Mouse (Mus musculus): ENCODE measurements at regions not wholly inside any gene's neighbourhood (a gene's known extent, or its start where the extent isn't known, plus 50 kb on each side); places are given as distances from the start of the nearest gene placed in this dataset.

DNA sequence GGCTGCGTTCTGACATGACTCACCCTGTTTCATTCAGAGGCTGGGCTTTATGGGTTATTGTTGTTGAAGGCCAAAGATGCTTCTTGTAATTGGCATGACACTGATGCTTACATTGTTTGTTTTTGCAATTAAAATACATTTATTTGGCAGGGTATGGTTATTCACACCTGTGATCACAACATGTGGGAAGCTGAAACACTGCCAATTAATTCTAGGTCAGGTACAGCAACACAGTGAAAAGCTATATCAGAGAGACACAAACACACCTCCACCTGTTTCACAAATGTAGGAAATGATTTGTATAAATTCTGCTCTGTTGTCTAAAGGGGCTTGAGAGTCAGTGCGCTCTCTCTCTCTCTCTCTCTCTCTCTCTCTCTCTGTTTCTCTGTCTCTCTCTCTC is 431.2 kb downstream of the Bckdhb start:
- 95% methylated on average over 2 of the region's 2 CpGs for WGBS
- ATAC-seq (replicated peaks; ENCODE audit: insufficient number of reproducible peaks, low FRiP score, low TSS enrichment, low read depth): no peak
- Histone ChIP-seq H3K9me3 (replicated peaks; ENCODE audit: control insufficient read depth, low read length) (no peaks in the 10 kb centered on the region), H3K4me2 (ENCODE audit: low read depth, low read length) (no peak overlapping the region), H3K27me3 (ENCODE audit: control insufficient read depth, insufficient read depth, low read length) (no peaks in the 10 kb centered on the region), H3K36me3 (replicated peaks; ENCODE audit: control insufficient read depth, insufficient read depth, low read depth, low read length) (no peaks in the 10 kb centered on the region), H3K4me3 (ENCODE audit: low read depth, low read length) (no peak overlapping the region), H3K4me1 (ENCODE audit: control insufficient read depth, insufficient read depth, low read length) (no peaks in the 10 kb centered on the region), H3K27ac (replicated peaks; ENCODE audit: low read depth, low read length) (no peak overlapping the region), H3K9ac (replicated peaks; ENCODE audit: low read length) (no peak overlapping the region)
- DNase-seq (ENCODE audit: low spot score): no peak

DNA sequence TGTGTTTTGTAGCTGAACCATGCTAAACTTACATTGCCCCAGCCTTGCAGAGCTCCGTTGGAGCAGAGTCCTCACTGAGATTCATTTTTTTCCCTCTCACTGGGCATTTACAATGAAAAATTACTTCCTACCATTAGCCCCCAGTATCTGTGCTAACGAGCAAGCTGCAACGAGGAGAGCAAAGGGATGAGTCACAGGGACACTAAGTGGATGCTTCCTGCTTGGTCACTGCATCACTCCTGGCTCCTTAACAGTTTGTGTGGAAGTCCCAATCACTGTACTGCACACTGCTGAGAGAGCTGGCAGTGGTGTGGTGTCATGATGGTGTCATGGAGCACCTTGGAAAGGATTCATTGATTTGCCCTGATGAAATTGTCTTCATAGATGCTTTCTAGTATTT is 434.9 kb downstream of the Bckdhb start:
- WGBS: 49% methylated on average over 3 of the region's 3 CpGs
- H3K4me3 ChIP-seq (ENCODE audit: low read depth, low read length): no peak overlapping the region
- DNase-seq (ENCODE audit: low spot score) (no peak), ATAC-seq (replicated peaks; ENCODE audit: insufficient number of reproducible peaks, low FRiP score, low TSS enrichment, low read depth) (no peak)
- no peak overlapping the region for H3K9ac ChIP-seq (replicated peaks; ENCODE audit: low read length)
- H3K9me3 ChIP-seq (replicated peaks; ENCODE audit: control insufficient read depth, low read length): no peaks in the 10 kb centered on the region
- no peak overlapping the region for H3K4me2 ChIP-seq (ENCODE audit: low read depth, low read length)
- H3K4me1 ChIP-seq (ENCODE audit: control insufficient read depth, insufficient read depth, low read length): no peaks in the 10 kb centered on the region
- no peaks in the 10 kb centered on the region for H3K36me3 ChIP-seq (replicated peaks; ENCODE audit: control insufficient read depth, insufficient read depth, low read depth, low read length)
- no peak overlapping the region for H3K27ac ChIP-seq (replicated peaks; ENCODE audit: low read depth, low read length)
- H3K27me3 ChIP-seq (ENCODE audit: control insufficient read depth, insufficient read depth, low read length): no peaks in the 10 kb centered on the region

DNA sequence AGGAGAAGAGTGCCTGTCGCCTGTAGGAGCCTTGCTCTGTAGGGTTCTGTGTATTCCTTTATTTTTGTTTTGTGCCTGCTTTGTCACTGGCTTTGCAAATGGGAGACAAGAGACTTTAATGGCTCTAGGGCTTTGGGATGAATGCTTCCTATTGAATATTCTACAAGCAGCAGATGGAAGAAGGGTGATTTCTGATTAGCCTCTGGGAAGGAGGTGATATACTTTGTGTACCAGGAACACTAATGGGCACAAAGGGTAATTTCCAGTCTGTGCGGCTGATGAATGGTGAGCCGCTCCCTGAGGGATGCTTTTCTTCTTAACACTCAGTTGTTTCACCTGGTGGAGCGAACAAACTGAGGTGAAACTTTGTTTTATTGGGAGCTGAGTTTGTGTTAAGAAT is 435.5 kb downstream of the Bckdhb start:
- H3K4me3 ChIP-seq (ENCODE audit: low read depth, low read length): no peak overlapping the region
- DNase-seq (ENCODE audit: low spot score) (no peak), ATAC-seq (replicated peaks; ENCODE audit: insufficient number of reproducible peaks, low FRiP score, low TSS enrichment, low read depth) (no peak)
- no peaks in the 10 kb centered on the region for H3K36me3 ChIP-seq (replicated peaks; ENCODE audit: control insufficient read depth, insufficient read depth, low read depth, low read length)
- no peak overlapping the region for H3K9ac ChIP-seq (replicated peaks; ENCODE audit: low read length)
- H3K27me3 ChIP-seq (ENCODE audit: control insufficient read depth, insufficient read depth, low read length): no peaks in the 10 kb centered on the region
- H3K4me1 ChIP-seq (ENCODE audit: control insufficient read depth, insufficient read depth, low read length): no peaks in the 10 kb centered on the region
- H3K4me2 ChIP-seq (ENCODE audit: low read depth, low read length): no peak overlapping the region
- WGBS: 71% methylated on average over 4 of the region's 4 CpGs
- no peak overlapping the region for H3K27ac ChIP-seq (replicated peaks; ENCODE audit: low read depth, low read length)
- no peaks in the 10 kb centered on the region for H3K9me3 ChIP-seq (replicated peaks; ENCODE audit: control insufficient read depth, low read length)

DNA sequence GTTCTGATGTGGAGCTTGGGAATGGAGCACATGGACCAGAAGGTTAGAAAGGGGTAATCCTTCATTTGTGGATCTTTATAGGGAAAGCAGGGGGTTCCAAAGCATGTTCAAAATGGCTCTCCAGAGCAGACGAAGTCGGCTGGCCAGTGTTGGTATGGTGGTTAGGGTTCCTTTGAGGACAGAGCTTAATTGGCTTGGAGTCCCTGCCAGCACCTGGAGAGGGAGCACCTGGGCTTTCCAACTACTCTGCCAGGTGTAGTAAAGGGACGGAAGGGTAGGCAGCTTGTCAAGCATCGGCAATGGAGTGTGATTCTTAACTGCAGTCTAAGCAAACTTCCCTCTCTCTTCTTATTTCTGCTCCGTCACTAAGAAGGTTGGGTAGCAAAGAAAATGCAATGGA is 438.5 kb downstream of the Bckdhb start:
- H3K27me3 ChIP-seq (ENCODE audit: control insufficient read depth, insufficient read depth, low read length): no peaks in the 10 kb centered on the region
- ATAC-seq (replicated peaks; ENCODE audit: insufficient number of reproducible peaks, low FRiP score, low TSS enrichment, low read depth) (no peak), DNase-seq (ENCODE audit: low spot score) (no peak)
- no peak overlapping the region for H3K9ac ChIP-seq (replicated peaks; ENCODE audit: low read length)
- 90% methylated on average over 5 of the region's 5 CpGs for WGBS
- no peak overlapping the region for H3K4me2 ChIP-seq (ENCODE audit: low read depth, low read length)
- no peak overlapping the region for H3K4me3 ChIP-seq (ENCODE audit: low read depth, low read length)
- H3K9me3 ChIP-seq (replicated peaks; ENCODE audit: control insufficient read depth, low read length): no peaks in the 10 kb centered on the region
- H3K4me1 ChIP-seq (ENCODE audit: control insufficient read depth, insufficient read depth, low read length): no peaks in the 10 kb centered on the region
- H3K36me3 ChIP-seq (replicated peaks; ENCODE audit: control insufficient read depth, insufficient read depth, low read depth, low read length): no peaks in the 10 kb centered on the region
- no peak overlapping the region for H3K27ac ChIP-seq (replicated peaks; ENCODE audit: low read depth, low read length)

DNA sequence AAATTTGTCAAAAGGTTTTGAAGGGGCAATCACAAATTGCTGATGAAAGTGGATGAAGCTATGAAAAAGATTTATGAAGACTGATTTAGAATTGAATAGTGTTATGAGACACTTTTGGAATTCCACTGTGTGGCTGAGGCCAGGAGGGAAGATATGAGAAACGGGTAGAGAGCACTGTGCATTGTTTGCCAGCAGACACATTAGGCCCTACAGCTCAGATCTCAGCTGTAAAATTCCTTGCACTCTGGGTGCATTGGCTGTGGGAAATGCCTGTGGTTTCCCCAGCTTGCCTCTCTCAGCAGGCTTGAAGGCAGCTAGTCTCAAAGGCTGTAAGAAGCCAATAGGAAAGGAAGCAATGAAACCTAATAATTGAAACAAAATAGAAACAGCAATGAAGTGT is 444.3 kb downstream of the Bckdhb start:
- Histone ChIP-seq H3K36me3 (replicated peaks; ENCODE audit: control insufficient read depth, insufficient read depth, low read depth, low read length) (no peaks in the 10 kb centered on the region), H3K4me2 (ENCODE audit: low read depth, low read length) (no peak overlapping the region), H3K27ac (replicated peaks; ENCODE audit: low read depth, low read length) (no peak overlapping the region), H3K4me1 (ENCODE audit: control insufficient read depth, insufficient read depth, low read length) (no peaks in the 10 kb centered on the region), H3K4me3 (ENCODE audit: low read depth, low read length) (no peak overlapping the region), H3K9me3 (replicated peaks; ENCODE audit: control insufficient read depth, low read length) (no peaks in the 10 kb centered on the region), H3K9ac (replicated peaks; ENCODE audit: low read length) (no peak overlapping the region), H3K27me3 (ENCODE audit: control insufficient read depth, insufficient read depth, low read length) (no peaks in the 10 kb centered on the region)
- ATAC-seq (replicated peaks; ENCODE audit: insufficient number of reproducible peaks, low FRiP score, low TSS enrichment, low read depth) (no peak), DNase-seq (ENCODE audit: low spot score) (no peak)
- WGBS: 56% methylated on average over 1 of the region's 1 CpGs

DNA sequence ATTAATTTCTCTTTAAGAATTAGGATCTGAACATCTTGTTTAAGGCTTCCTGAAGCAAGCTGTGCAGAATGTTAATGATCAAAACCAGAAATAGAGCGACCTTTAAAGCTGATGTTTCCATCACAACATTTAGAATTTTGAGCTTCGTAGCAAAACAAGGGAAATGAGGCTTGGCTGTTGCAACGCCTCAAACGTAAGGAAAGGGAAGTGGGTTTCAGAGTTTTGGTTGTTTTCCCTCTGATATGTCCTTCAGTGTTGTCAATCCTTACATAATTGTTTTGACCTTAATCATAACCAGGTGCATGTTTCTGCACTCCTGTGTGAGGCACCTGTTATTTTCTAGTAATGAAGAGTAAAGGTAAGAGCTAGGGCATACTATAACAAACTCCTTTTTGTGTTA is 445.3 kb downstream of the Bckdhb start:
- no peak overlapping the region for H3K9ac ChIP-seq (replicated peaks; ENCODE audit: low read length)
- H3K4me3 ChIP-seq (ENCODE audit: low read depth, low read length): no peak overlapping the region
- H3K4me2 ChIP-seq (ENCODE audit: low read depth, low read length): no peak overlapping the region
- 70% methylated on average over 4 of the region's 4 CpGs for WGBS
- H3K9me3 ChIP-seq (replicated peaks; ENCODE audit: control insufficient read depth, low read length): no peaks in the 10 kb centered on the region
- H3K27me3 ChIP-seq (ENCODE audit: control insufficient read depth, insufficient read depth, low read length): no peaks in the 10 kb centered on the region
- H3K36me3 ChIP-seq (replicated peaks; ENCODE audit: control insufficient read depth, insufficient read depth, low read depth, low read length): no peaks in the 10 kb centered on the region
- H3K4me1 ChIP-seq (ENCODE audit: control insufficient read depth, insufficient read depth, low read length): no peaks in the 10 kb centered on the region
- no peak overlapping the region for H3K27ac ChIP-seq (replicated peaks; ENCODE audit: low read depth, low read length)
- DNase-seq (ENCODE audit: low spot score) (no peak), ATAC-seq (replicated peaks; ENCODE audit: insufficient number of reproducible peaks, low FRiP score, low TSS enrichment, low read depth) (no peak)

DNA sequence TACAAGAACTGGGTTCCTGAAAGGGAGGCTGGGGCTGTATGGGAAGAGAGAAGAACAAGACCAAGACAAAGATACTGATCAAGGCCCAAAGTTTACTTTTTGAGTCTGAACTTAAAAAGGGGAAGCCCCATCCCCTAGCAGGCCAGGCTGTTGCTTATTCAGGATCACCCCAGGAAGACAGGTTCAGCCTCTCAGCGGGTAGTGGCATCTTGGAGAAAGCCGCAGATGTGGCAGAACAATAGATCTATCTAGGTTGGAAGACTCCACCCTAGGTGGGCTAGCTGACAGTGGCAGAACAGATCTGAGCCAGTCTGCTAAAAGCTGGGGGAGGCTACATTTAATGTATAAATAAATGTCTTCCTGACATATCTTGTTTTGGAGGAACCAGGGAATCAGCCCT is 450.8 kb downstream of the Bckdhb start:
- no peak overlapping the region for H3K4me2 ChIP-seq (ENCODE audit: low read depth, low read length)
- 49% methylated on average over 2 of the region's 2 CpGs for WGBS
- no peaks in the 10 kb centered on the region for H3K9me3 ChIP-seq (replicated peaks; ENCODE audit: control insufficient read depth, low read length)
- no peaks in the 10 kb centered on the region for H3K4me1 ChIP-seq (ENCODE audit: control insufficient read depth, insufficient read depth, low read length)
- H3K27ac ChIP-seq (replicated peaks; ENCODE audit: low read depth, low read length): no peak overlapping the region
- DNase-seq (ENCODE audit: low spot score) (no peak), ATAC-seq (replicated peaks; ENCODE audit: insufficient number of reproducible peaks, low FRiP score, low TSS enrichment, low read depth) (no peak)
- H3K4me3 ChIP-seq (ENCODE audit: low read depth, low read length): no peak overlapping the region
- no peaks in the 10 kb centered on the region for H3K36me3 ChIP-seq (replicated peaks; ENCODE audit: control insufficient read depth, insufficient read depth, low read depth, low read length)
- H3K27me3 ChIP-seq (ENCODE audit: control insufficient read depth, insufficient read depth, low read length): no peaks in the 10 kb centered on the region
- no peak overlapping the region for H3K9ac ChIP-seq (replicated peaks; ENCODE audit: low read length)

DNA sequence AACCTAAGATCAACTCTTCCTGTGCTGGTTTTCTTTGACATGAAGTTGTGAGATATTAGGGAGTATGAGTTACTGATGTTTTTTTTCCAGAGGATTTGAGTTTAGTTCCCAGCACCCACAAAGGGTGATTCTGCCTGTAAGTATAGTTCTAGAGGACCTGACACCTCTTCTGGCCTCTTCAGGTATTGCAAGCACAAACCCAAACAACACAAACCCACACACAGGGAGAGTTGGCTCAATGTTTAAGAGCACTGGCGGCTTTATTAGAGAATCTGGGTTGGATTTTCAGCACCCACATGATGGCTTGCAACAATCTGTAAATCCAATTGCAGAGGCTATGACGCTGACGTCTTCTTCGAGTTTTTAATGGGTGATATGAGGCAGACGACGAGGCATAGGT is 451.7 kb downstream of the Bckdhb start:
- H3K9me3 ChIP-seq (replicated peaks; ENCODE audit: control insufficient read depth, low read length): no peaks in the 10 kb centered on the region
- H3K4me2 ChIP-seq (ENCODE audit: low read depth, low read length): no peak overlapping the region
- H3K4me3 ChIP-seq (ENCODE audit: low read depth, low read length): no peak overlapping the region
- WGBS: 89% methylated on average over 6 of the region's 6 CpGs
- no peaks in the 10 kb centered on the region for H3K36me3 ChIP-seq (replicated peaks; ENCODE audit: control insufficient read depth, insufficient read depth, low read depth, low read length)
- no peaks in the 10 kb centered on the region for H3K27me3 ChIP-seq (ENCODE audit: control insufficient read depth, insufficient read depth, low read length)
- no peak overlapping the region for H3K27ac ChIP-seq (replicated peaks; ENCODE audit: low read depth, low read length)
- no peak overlapping the region for H3K9ac ChIP-seq (replicated peaks; ENCODE audit: low read length)
- no peaks in the 10 kb centered on the region for H3K4me1 ChIP-seq (ENCODE audit: control insufficient read depth, insufficient read depth, low read length)
- DNase-seq (ENCODE audit: low spot score) (no peak), ATAC-seq (replicated peaks; ENCODE audit: insufficient number of reproducible peaks, low FRiP score, low TSS enrichment, low read depth) (no peak)

DNA sequence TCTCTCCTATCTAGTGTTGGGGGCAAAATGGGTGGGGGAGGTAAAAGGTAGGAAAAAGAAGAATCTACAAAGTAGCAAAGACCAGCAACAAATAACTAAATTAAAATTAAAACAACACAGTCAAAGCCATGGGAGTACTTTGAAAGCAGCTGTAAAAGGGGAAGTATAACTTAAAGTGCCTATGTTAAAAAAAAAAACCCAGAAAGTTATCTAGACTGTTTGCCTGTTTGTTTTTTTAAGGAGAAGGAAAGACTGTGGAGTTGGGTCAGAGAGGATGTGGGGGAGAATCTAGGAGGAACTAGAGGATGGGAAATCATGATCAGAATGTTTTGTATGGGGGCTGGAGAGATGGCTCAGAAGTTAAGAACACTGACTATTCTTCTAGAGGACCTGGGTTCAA is 457.0 kb downstream of the Bckdhb start:
- no peak for ATAC-seq (replicated peaks; ENCODE audit: insufficient number of reproducible peaks, low FRiP score, low TSS enrichment, low read depth)
- Histone ChIP-seq H3K27me3 (ENCODE audit: control insufficient read depth, insufficient read depth, low read length) (no peaks in the 10 kb centered on the region), H3K27ac (replicated peaks; ENCODE audit: low read depth, low read length) (no peak overlapping the region), H3K9me3 (replicated peaks; ENCODE audit: control insufficient read depth, low read length) (no peaks in the 10 kb centered on the region), H3K4me3 (ENCODE audit: low read depth, low read length) (no peak overlapping the region), H3K36me3 (replicated peaks; ENCODE audit: control insufficient read depth, insufficient read depth, low read depth, low read length) (no peaks in the 10 kb centered on the region), H3K4me1 (ENCODE audit: control insufficient read depth, insufficient read depth, low read length) (no peaks in the 10 kb centered on the region), H3K9ac (replicated peaks; ENCODE audit: low read length) (no peak overlapping the region), H3K4me2 (ENCODE audit: low read depth, low read length) (no peak overlapping the region)
- no peak for DNase-seq (ENCODE audit: low spot score)
